Mouse (Mus musculus): ENCODE data around the gene Cd68.
A peak's percentile ranks its signal among the peaks of the same experiment; 100 is the strongest.
"Not testable (repeated sequence)": the region's sequence is repeated elsewhere in the genome, so short reads cannot be mapped to it uniquely, and the experiment has no call there.

The Cd68 gene

DNA sequence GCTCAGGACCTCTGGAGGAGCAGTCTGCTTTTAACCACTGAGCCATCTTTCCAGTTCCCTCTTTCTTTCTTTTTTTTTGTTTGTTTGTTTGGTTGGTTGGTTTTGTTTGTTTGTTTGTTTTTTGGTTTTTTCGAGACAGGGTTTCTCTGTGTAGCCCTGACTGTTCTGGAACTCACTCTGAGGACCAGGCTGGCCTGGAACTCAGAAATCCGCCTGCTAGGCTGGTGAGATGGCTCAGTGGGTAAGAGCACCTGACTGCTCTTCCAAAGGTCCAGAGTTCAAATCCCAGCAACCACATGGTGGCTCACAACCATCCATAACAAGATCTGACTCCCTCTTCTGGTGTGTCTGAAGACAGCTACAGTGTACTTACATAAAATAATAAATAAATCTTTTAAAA, 41.6 kb downstream of the Cd68 start:
- DNase-seq (ENCODE audit: low read depth, low spot score) = not testable (repeated sequence)

DNA sequence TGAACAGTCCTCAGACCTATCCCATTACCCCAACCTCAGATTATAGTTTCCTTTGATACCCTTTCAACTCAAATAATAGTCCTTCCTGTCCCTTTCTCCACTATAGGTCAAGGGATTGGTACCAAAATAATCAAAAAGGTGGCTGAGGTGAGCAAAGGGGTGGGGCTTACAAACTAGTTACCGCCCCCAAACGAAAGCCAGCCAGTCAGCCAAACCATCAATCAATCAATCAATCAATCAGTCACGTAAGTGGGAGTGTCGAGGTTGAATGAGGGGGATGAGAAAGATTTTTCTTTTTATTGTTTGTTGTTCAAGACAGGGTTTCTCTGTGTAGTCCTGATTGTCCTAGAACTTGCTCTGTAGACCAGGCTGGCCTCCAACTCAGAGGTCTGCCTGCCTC, 42.9 kb downstream of the Cd68 start:
- no peak for DNase-seq (ENCODE audit: low read depth, low spot score)

DNA sequence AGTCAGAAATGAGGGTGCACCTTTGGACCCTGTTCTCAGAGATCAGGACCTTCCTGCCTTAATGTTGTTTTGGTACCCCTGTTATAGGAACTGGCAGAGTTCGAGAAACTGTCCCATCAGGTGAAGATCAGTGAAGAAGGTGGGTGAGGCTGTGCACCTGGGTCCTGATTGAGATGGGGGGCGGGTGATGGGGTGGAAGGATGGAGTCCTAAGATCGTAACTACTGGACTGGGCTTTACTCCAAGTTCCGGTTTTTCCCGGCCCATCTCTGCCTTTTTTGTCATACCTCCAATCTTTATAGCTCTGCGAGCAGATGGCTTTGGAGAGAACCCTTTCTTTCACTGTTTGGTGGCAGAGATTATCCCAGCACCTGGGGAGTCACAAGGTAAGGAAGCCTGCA, 43.5 kb downstream of the Cd68 start:
- no peak for DNase-seq (ENCODE audit: low read depth, low spot score)

DNA sequence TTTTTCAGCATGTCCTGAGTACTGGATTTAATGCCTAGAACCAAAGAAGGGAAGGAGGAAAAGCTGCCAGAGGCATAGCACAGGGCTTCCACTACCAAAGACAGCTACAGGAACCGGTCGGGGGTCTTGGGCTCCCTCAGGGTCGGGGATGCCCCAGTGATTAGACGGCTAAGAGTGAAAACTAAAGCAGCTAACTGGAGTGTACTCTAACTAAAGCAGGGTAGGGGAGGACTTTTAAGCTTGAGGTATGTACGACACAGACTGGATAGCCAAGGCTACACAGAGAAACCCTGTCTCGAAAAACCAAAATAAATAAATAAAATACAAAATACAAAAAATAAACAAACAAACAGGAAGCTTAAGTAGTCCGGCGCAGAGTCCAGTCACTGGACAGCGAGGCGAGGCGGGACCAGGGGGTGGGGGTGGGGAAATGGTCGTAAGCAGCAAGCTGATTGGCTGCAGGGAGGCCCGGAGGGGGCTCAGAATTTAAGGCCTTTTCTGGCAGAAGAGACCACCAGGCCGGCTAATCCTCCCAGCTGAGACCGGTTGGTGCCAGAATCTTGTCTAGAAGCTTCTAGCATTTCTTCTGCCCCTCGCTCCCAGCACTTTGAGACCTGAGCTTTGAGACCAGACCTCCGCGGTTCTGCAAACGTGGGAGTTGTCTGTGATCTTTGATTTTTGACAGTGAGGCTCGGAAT, 44.2 kb downstream of the Cd68 start, which contains the start of gene Sat2:
Gene Sat2, plus strand, starts transcription at position 454 of the 698 bp plus-strand sequence.
- DNase-seq (ENCODE audit: low read depth, low spot score) = peak; percentile 72

DNA sequence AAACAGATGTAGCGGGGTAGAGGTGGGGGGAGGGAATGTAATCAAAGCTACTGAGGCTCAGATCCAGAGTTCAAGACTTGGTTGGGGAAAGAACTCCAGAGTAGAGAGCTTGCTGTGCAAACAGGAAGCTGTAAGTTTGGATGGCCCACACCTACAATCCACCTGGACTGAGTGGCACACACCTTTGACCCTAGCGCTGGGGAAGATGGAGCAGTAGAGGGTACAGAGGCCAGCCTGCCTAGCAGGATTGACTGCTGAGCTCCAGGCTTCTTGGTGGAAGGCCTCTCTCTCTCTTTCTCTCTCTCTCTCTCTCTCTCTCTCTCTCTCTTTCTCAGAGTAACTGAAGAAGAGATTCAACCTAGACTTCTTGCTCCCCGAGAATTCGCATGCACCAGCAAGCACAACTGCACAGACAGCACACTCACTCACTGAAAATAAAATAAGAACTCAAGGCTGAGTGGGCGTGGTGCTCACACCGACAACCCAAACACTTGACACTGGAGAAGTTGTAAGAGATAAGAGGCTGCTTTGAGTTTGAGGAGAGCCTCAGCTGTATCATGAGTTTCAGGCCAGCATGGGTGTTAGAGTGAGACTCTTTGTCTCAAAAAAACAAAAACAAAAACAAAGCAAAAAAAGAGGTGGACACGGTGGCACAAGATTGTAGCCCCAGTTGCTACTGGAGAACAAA, 45.4 kb downstream of the Cd68 start:
- DNase-seq (ENCODE audit: low read depth, low spot score) = no peak

DNA sequence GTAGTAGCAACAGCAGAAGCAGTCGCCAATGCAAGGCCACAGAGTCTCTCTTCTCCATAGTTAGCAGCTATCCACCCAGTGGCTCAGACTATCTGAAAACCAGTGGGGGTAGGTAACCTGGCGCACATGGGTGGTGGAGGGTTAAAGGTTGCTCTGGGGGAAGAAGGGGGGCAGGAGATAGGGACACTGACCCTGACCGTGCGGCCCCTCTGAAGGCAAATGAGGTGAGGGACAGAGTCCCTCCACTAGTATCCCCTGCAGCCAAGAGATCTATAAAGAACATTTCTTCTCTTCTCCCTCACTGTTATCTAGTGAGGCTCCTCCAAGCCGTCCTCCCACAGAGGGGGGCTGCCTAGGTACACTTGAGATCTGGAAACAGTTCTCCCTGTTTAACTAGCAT, 48.1 kb downstream of the Cd68 start, which contains the start of gene Shbg:
Gene Shbg, minus strand, starts transcription at position 101 of the 400 bp plus-strand sequence.
- no peak for DNase-seq (ENCODE audit: low read depth, low spot score)

DNA sequence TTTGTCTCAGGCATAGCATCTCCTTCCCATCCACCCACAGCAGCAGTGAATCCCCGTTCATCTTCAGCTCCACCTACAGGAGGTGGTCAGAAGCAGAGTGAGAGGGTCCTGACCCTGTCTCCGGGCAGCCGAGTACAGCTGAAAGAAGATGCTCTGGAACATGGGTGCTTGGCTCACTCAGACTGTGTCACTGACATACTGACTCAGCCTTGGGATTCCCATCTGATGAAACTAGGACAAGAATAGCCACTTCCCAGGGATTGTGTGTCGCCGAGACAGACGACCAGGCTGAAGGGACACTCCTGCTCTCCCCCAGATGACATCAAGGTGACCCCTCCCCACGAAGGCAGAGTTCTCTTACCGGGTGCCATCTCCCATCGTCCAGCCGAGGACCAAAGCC, 49.2 kb downstream of the Cd68 start:
- DNase-seq (ENCODE audit: low read depth, low spot score) = no peak

DNA sequence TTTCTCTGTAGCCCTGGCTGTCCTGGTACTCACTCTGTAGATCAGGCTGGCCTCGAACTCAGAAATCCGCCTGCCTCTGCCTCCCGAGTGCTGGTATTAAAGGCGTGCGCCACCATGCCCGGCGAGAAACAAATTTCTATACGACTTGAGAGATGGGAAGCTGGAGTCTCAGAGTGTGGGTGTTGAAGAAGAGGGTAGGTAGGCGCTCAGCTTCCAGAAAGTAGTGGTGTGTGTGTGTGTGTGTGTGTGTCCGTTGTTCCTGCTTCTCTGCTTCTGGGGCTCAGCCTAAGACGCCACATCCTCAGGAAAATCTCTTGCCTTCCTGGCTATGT, 51.7 kb downstream of the Cd68 start:
- not testable (repeated sequence) for DNase-seq (ENCODE audit: low read depth, low spot score)
